Mouse (Mus musculus) G1E (cell line): Measurements from ENCODE around the gene Spaca7. TPM values are rescaled to one million over a fixed set of nuclear protein-coding genes. Genes with fewer than 3 reads are reported as not detected.

ENCODE experiments used
- ATAC-seq: 2 replicates; pipeline ENCODE4 v1.8.0; 2016; ENCODE audit warnings: mild to moderate bottlenecking; ENCODE audit not compliant: insufficient number of reproducible peaks, poor library complexity, low FRiP score, severe bottlenecking; ENCODE audit errors: extremely low read depth
- DNase-seq: peaks from one replicate; pipeline ENCODE4 v3.0.0; 2012; ENCODE audit warnings: low spot score
- H3K27me3 ChIP-seq: 2 replicates; pipeline ENCODE4 v1.6.1; 2012; ENCODE audit warnings: mild to moderate bottlenecking, low read length, inconsistent platforms; ENCODE audit not compliant: insufficient read depth
- H3K36me3 ChIP-seq: replicated peaks from 2 replicates; pipeline ENCODE3; 2012; ENCODE audit warnings: mild to moderate bottlenecking, inconsistent platforms
- H3K4me1 ChIP-seq: 2 replicates; pipeline ENCODE4 v1.6.1; 2012; ENCODE audit warnings: low read depth, low read length, inconsistent platforms, mixed read lengths; ENCODE audit not compliant: insufficient read depth
- H3K4me3 ChIP-seq: 2 replicates; pipeline ENCODE4 v1.5.1; 2012; ENCODE audit warnings: low read depth, mild to moderate bottlenecking, inconsistent platforms, low read length, moderate library complexity, mixed read lengths
- H3K9me3 ChIP-seq: replicated peaks from 2 replicates; pipeline ENCODE4 v1.6.1; 2012; ENCODE audit warnings: inconsistent platforms
- CTCF ChIP-seq: IDR thresholded peaks from 2 replicates; pipeline ENCODE4 v1.5.1; 2012; ENCODE audit warnings: low read depth, low read length, inconsistent platforms, mixed read lengths
- GATA1 ChIP-seq: IDR thresholded peaks from 2 replicates; pipeline ENCODE4 v1.6.1; 2012; ENCODE audit warnings: borderline replicate concordance, low read length, inconsistent platforms, mixed read lengths
- GATA2 ChIP-seq: IDR thresholded peaks from 2 replicates; pipeline ENCODE4 v1.6.1; 2012; ENCODE audit warnings: low read depth, low read length, inconsistent platforms, borderline replicate concordance
- POLR2AphosphoS5 ChIP-seq: IDR thresholded peaks from 2 replicates; pipeline ENCODE4 v1.6.1; 2012; ENCODE audit warnings: low read depth, low read length, inconsistent platforms; ENCODE audit not compliant: insufficient replicate concordance
- TAL1 ChIP-seq: conservative IDR thresholded peaks from 2 replicates; pipeline ENCODE4 v1.6.1; 2012; ENCODE audit warnings: low read depth, low read length, inconsistent platforms, mixed read lengths
- polyA plus RNA-seq: library from polyadenylated mRNA; stranded (reverse); fragments of >175 nt; gene quantifications from 2 replicates; pipeline ENCODE4 v1.2.3, GENCODE M21; 2012
- total RNA-seq, 2 experiments: library from RNA; stranded (forward) in 1 of 2; stranded (reverse) in 1 of 2; fragments of 200-1000 nt in 1 of 2; fragments of >200 nt in 1 of 2; fragmentation: Nextera tagmentation in 1 of 2; gene quantifications; 2 replicates each; pipeline ENCODE4 v1.2.3; 2014 to 2017

Spaca7 gene
- total and polyA plus RNA-seq, 3 experiments = not detected

DNA sequence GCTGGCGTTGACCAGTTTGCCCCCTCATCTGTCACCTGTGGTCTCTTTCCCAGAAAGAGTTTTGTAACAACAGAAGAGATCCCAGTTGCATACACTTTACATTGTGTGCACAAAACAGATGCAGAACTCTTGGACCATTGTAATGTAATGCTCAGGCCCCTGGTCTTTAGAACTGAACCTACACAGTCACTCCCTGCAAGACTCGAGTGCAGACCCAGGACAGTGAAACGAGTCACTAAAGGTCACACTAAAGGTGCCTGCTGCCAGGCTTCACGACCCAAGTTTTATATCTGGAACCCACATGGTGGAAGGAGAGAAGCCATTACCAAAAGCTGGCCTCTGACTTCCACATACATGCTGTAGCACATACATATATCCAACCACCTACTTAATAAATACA is 27.2 kb upstream of the Spaca7 start:
- Histone ChIP-seq H3K36me3 (no peaks in the 10 kb centered on the region), H3K4me3 (no peak overlapping the region), H3K9me3 (no peaks in the 10 kb centered on the region), H3K27me3 (peaks cover 3% of the 10 kb centered on the region; the same call in 1 of the 2 replicates), H3K4me1 (no peaks in the 10 kb centered on the region)
- ATAC-seq (no peak), DNase-seq (no peak)
- TF ChIP-seq CTCF (no peak), GATA1 (no peak), POLR2AphosphoS5 (no peak), TAL1 (no peak), GATA2 (no peak)

- Histone ChIP-seq H3K36me3 (no peaks in the 10 kb centered on the region), H3K27me3 (no peaks in the 10 kb centered on the region; the same call in 1 of the 2 replicates), H3K4me1 (no peaks in the 10 kb centered on the region), H3K4me3 (no peak overlapping the region), H3K9me3 (no peaks in the 10 kb centered on the region)
- DNase-seq (no peak), ATAC-seq (no peak)
- TF ChIP-seq TAL1 (no peak), POLR2AphosphoS5 (no peak), GATA2 (no peak), GATA1 (no peak), CTCF (no peak)
These were observed 25.2 kb upstream of the Spaca7 start for GRCm38 (mm10) chr8:12547466-12548220.

GRCm38 (mm10) chr8:12548255-12548654 is 24.6 kb upstream of the Spaca7 start:
- Histone ChIP-seq H3K4me1 (no peaks in the 10 kb centered on the region), H3K9me3 (no peaks in the 10 kb centered on the region), H3K4me3 (no peak overlapping the region), H3K27me3 (no peaks in the 10 kb centered on the region; the same call in 1 of the 2 replicates), H3K36me3 (no peaks in the 10 kb centered on the region)
- DNase-seq = no peak
- TF ChIP-seq GATA2 = no peak
- no peak for TF ChIP-seq POLR2AphosphoS5
- TF ChIP-seq TAL1 = no peak
- TF ChIP-seq GATA1 = no peak
- no peak for TF ChIP-seq CTCF
- no peak for ATAC-seq

DNA sequence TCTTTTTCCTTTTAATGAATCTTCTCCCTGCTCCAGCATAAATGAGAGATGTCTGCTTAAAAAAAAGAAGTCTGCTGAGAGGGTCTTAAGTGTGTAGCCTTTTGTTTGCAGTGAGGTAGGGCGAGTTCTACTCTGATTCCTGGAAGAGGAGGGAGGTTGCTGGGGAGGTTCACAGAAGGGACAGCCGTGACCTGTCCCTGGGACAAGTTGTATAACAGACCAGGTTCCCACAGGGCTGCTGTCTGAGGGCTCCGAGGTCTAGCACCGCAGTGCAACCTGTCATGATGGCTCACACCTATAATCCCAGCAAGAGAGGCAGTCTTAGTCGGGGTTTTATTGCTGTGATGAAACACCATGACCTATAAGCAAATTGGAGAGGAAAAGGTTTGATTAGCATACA is 24.1 kb upstream of the Spaca7 start:
- no peaks in the 10 kb centered on the region for H3K9me3 ChIP-seq
- no peak for TF ChIP-seq GATA2
- no peaks in the 10 kb centered on the region for H3K36me3 ChIP-seq
- DNase-seq = no peak
- no peak overlapping the region for H3K4me3 ChIP-seq
- no peak for ATAC-seq
- no peaks in the 10 kb centered on the region; the same call in 1 of the 2 replicates for H3K27me3 ChIP-seq
- H3K4me1 ChIP-seq = no peaks in the 10 kb centered on the region

DNA sequence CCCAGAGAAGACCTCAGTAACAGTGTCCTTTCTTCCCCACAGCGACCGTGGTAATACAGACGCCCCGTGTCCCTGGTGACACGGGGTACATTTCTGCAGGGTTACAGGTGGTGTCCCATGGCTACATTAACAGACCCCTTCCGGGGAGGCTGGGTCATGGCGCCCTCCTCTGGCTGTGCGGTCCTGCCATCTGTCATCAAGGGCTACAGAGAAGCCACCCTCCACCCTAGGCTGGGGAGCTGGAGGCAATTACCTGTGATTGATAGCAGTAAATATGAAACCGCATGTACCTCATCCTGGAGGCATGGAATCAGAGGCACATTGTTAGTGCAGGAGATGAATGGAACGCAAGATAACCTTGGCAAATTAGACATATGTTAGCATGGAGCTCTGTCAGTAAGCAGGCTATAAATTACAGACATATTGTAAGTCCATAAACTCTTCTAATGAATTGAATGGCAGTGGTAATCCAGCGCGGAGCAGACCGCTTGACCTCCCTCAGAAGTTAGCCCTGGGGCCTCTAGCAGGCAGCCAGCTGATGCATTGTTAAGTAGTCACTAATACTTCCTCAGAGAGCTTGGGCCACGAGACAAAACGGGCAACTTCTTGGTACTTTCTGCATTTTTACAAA is 17.2 kb upstream of the Spaca7 start:
- Histone ChIP-seq H3K27me3 (peaks cover 3% of the 10 kb centered on the region), H3K36me3 (no peaks in the 10 kb centered on the region), H3K4me3 (no peak overlapping the region), H3K9me3 (no peaks in the 10 kb centered on the region), H3K4me1 (no peaks in the 10 kb centered on the region)
- TF ChIP-seq POLR2AphosphoS5 = no peak
- no peak for TF ChIP-seq GATA1
- no peak for TF ChIP-seq TAL1
- no peak for TF ChIP-seq GATA2
- no peak for TF ChIP-seq CTCF
- DNase-seq (no peak), ATAC-seq (no peak)

DNA sequence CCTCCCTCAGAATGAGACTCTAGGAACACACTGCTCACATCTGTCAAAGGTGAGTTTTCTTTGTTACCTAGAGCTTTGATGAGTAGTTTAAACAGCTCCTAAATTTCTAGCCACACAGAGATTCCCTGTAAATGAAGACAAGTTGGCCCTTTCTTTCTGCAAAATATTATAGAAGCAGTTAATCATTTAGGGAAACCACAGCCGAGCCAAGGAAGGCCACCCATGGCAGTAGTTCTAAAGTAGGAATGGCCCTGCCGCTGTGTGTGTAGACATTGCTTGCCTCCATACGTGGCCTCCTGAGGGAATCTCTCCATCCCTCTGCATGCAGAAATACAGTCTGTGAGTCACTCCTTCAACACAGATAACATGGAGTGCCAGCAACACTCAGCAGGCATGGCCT is 14.0 kb upstream of the Spaca7 start:
- Histone ChIP-seq H3K4me1 (no peaks in the 10 kb centered on the region), H3K9me3 (no peaks in the 10 kb centered on the region), H3K27me3 (peaks cover 3% of the 10 kb centered on the region; the same call in 1 of the 2 replicates), H3K4me3 (no peak overlapping the region), H3K36me3 (no peaks in the 10 kb centered on the region)
- DNase-seq = no peak
- no peak for TF ChIP-seq GATA2
- TF ChIP-seq CTCF = no peak
- TF ChIP-seq TAL1 = no peak
- ATAC-seq = no peak
